Mouse (Mus musculus) induced T-regulatory cell, adult 2 months (primary cell): ENCODE measurements at regions not wholly inside any gene's neighbourhood (a gene's known extent, or its start where the extent isn't known, plus 50 kb on each side); places are given as distances from the start of the nearest gene placed in this dataset.
"Not testable (repeated sequence)": the region's sequence is repeated elsewhere in the genome, so short reads cannot be mapped to it uniquely, and the experiment has no call there.

Source experiments
- DNase-seq: peaks from one replicate; pipeline ENCODE4 v3.0.0-alpha.2; 2012; ENCODE audit warnings: low read depth

DNA sequence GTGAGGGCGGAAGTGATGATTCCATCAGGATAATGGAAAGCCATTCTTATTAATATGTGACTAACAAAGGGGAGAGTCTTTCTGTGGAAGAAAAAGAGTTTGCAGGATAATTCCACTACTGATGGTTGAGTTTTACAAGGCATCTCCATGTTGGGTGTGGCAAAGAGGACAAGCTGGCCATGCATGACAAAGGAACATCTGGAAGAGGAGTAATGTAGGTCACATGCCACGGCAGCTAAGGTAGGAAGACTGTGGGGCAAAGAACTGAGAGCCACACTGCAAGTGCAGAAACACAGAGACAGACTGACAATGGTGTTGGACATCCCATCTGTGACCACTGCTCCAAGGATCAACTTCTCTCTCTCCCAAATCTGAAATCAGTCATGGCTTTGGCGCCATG is 196.4 kb upstream of the Gdi2 start:
- DNase-seq = no peak

DNA sequence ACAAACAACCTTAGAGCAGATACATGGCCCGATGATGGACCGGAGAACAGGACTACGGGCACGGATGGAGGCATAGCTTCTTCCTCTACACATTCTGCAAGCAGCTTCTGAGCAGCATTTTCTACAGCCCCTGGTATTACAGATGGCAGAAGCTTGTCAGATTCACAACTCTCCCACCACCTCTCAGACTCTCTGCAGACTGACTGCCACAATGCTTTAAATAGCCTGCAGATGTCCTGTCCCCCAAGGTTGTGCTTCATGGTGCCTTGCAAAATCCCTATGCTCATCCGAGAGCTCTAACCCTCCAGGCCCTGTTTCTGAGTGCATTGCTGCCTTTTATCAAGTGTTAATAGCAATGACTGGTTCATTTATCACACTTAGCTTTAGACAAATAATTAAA is 194.3 kb upstream of the Gdi2 start:
- DNase-seq = no peak

DNA sequence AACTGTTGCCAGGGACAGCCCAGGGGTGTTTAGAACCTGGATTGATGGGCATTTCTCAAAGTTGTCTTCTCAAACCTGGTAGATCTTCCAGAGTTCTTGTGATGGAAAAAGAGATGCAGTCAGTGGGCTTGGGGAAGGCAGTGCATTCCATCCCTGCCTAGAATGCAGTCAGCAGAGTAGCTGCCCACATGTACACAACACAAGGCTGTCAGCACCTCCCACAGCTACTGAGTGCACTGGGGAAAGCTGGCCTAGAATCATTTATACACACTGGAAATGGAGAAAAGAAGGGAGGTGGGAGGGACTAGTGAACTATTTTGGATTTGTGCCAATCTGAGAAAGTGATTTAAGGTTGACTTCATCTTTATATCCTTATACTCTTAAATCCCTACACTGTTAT is 183.0 kb upstream of the Gdi2 start:
- DNase-seq = not testable (repeated sequence)

DNA sequence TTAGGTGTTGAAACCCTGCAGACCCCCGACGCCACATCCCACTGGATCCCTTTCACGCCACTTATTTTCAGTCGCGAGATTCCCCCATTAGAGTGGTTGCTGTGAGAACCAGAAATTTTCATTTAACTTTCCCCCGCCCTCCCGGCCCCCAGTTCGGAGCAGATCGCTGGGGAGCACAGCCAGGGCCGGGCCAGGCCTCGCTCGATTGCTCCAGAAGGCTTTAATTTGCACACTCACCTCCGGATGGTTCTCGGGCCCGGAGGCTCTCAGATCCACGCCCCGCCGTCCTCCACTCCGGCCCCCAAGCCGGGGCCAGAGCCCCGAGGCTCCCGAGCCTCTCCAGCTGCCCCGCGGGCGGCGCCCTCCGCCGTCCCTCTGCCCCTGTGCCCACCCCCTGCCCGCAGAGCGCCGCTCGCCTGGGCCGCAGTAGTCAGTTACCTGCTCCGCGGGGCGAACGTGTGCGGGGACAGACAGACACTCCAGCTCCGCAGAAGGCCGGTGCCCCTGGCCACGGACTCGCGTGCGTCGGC is 179.7 kb upstream of the Gdi2 start:
- DNase-seq = no peak

DNA sequence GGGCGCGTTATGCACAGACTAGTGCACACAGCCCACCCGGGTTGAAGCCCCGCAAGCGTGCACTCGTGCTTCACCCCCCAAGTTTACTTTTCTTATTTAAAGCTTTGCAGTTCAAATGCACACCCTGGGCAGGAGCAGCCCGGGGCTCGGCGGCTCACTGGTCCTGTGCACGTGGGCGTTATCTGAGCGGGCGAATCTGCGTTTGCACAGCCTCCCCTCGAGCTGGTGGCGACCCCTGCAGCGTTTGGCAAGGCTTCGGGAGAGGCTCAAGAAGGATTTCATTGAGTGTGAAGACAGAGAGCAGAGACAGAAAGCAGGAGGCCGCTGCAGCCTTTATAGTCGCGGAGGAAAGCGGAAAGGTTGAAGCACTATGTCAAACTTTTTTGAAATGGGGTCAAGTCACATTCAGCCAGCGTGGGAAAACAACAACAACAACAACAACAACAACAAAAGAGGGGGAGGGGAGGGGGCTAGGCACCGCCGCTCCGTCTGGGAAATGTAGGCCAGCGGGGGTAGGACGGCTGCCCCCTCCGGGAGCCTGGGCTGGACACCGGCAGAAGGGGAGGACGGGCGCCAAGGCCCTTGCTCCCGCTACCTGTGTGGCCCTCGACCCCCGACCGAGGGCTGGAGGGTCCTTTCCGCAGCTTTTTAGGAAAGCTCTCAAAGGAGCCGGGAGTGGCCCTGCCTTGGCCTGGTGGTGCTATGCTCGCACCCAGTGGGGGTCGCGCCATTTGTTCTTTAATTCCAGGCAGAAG is 178.7 kb upstream of the Gdi2 start:
- no peak for DNase-seq

DNA sequence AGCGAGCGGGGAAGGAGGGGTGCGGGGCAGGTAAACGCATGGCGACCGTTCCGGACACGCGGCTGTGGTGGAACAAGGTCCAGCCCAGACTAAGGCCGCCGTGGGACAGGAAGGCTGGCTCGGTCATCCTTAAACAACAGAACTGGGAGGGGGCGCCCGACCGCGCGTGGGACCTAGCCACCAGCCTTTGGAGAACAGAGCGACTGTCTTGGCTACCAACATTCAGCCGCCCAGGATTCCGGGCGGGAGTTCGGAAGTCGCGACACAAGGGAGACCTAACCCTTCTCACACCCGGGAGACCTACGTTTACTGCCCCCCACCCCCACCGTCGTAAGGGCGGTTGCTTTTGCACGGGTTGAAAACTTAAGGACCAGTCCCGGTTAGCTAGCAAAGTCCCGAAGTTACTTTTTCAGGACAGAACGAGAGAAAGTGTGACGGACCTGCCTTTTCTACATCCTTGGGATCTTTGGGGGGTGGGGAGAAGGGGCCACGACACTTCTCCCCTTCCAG is 178.1 kb upstream of the Gdi2 start:
- not testable (repeated sequence) for DNase-seq

DNA sequence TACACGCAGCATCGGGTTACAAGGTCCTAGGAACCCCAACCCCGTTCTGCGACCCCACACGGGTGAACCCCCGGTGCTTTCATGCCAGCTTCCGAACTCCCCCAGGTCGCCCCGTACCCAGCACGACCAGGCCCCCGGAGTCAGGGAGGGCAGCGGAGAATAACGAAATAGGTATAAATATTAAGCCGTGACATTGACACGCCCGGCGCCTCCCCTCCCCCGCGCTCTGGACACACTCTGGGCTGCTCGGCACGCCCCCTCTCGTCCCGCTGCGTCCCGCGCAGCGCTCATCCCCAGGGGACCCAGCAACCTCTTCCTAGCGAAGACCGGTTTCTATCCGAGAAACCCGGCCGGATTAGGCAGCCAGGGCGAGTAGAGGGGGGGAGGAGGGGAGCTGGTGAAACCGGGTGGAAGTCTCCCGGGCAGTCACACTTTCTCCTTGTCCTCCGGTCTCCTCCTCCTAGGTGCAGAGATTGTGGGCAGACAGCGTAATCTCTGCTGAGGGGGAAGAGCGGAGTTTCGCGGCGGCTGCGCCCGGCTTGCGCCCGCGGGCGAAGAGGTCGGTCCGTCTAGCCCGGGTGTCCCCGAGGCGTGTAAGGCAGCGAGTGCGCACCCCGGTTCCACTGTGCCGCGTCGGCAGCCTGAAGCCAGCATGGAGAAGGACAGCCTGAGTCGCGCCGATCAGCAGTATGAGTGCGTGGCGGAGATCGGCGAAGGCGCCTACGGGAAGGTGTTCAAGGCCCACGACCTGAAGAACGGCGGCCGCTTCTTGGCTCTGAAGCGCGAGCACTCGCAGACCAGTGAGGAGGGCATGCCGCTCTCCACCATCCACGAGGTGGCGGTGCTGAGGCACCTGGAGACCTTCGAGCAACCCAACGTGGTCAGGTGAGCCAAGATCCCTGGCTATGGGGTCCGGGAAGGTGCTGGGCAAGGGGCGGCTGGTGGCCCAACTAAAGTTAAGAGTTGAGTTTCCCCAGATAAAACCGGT is 177.1 kb upstream of the Gdi2 start:
- peak; percentile 6 for DNase-seq

DNA sequence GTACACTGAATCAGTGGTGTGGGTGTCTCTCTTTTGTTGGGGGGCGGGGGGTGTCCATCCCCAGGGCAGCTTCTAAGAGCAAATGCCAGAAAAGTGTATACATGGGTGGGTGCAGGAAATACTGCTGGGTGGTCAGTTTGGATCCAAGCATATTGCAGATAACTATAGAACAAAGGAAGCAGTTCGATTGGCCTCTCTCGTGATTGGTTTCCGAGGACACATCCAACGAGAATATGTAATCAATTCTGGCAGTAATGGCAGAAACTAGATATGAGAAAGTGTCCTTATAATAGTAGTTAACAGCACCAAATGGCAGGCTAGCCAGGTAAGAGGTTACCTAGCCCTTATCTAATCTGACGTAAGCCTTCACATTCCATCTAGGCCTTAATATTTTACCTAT is 165.2 kb upstream of the Gdi2 start:
- peak; percentile 47 for DNase-seq

DNA sequence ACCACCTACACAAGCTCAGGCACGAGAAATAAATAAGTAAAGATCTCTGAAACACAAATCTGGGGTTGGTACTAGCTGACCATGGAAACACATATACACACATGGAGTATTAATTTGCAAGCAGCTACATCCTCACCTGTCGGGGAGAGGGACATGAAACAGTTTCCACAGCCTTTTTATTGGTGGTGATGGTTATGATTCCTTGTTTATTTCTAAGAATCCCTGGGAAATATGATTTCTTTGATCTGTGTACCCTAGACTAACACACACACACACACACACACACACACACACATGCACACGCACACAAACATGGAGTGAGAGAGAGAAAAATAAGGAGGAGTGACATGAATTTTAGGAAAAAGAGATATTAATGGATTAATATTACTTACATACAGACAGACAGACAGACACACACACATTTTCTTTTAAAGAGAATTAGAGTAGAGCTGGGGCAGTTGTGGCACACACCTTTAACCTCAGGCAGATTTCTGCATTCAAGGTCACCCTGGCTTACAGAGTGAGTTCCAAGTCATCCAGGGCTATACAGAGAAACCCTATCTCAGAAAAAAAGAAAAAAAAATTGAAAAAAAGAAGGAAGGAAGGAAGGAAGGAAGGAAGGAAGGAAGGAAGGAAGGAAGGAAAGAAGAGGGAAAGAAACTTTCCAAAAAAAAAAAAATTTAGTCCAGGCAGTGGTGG is 164.2 kb upstream of the Gdi2 start:
- DNase-seq = peak; percentile 53

DNA sequence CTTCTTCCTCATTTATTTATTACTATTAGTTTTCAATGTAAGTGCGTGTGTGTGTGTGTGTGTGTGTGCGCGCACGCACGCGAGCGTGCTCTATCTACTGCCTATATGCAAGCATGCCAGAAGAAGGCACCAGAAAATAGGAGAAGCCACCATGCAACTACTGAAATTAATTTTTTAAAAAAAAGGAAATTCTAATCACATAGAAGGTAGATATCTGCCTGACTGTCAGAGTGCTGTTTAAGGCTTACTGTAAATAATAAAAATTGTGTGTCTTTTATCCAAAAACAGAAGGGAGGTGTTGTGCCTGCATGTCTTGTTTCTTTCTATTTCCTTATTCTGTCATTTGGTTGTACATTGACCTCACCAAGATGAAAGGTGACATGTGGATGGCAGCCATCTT is 163.1 kb upstream of the Gdi2 start:
- DNase-seq = peak; percentile 15

DNA sequence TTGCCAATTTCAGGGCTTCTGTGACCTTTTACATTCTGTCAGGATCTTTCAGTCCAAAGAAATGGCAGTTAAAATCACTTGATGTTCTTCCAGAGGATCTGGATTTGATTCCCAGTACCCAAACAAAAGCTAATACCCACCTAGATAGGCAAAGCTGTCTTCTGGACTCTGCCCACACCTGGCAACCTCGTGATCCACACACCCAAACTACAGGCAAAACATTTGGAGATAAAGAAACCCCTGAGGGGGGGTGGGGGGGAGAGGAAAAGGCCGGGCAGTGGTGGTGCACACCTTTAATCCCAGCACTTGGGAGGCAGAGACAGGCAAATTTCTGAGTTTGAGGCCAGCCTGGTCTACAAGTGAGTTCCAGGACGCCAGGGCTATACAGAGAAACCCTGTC is 160.1 kb upstream of the Gdi2 start:
- not testable (repeated sequence) for DNase-seq

DNA sequence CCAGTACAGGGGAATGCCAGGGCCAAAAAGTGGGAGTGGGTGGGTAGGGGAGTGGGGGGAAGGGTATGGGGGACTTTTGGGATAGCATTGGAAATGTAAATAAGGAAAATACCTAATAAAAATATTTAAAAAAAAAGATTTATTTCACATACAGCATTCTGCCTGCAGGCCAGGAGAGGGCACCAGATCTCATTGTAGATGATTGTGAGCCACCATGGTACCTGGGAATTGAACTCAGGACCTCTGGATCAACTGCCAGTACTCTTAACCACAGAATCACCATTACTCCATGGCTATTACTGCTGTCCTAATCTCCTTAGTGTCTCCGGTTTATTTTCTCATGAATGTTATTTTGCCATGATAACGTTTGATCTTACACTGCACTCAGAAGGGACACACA is 132.1 kb upstream of the Gdi2 start:
- DNase-seq = peak; percentile 31

DNA sequence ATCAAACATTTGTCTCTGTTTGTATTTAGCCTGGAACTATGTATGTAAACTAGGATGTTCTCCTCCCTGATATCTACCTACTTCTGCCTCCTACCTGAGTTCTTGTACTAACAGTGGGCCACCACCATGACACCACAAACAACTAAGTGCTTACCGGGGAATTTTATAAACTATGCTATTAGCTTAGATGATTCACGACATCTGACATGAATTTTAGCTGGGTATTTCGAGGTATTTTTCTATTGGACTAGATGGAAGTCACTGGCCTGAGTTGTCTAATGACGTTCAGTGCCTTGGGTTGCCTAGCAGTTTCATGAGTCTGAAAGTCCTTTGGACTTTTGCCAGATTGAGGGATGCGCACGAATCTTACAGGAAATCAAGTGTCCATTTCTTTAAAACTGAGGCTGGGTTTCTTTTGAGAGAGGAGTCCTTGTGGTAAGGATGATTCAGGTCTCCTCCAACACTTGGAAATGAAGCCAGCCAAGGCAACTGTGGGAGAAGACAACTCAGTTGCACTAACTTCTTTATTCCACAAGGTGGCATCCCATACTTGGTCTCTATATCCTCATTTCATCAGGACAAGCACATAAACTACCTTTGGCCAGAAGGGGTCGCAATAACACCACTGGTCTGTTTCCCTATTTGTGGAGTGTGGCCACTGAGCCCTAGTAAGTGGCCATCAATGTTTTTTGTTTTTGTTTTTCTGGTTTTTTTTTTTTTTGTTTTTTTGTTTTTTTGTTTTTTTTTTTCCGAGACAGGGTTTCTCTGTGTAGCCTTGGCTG is 131.4 kb upstream of the Gdi2 start:
- peak; percentile 93 for DNase-seq

DNA sequence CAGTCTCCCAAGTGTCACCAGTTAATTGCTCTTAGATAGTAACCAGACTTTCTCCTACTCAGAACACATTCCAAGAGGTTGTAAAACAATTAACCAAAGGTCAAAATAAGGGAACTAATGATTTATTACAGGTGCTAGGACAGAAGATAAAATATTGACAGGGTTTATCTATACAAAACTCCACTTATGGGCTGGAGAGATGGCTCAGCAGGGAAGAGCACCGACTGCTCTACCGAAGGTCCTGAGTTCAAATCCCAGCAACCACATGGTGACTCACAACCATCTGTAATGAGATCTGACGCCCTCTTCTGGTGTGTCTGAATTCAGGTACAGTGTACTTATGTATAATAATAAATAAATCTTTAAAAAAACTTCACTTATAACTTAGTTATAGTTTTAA is 127.6 kb upstream of the Gdi2 start:
- DNase-seq = not testable (repeated sequence)

DNA sequence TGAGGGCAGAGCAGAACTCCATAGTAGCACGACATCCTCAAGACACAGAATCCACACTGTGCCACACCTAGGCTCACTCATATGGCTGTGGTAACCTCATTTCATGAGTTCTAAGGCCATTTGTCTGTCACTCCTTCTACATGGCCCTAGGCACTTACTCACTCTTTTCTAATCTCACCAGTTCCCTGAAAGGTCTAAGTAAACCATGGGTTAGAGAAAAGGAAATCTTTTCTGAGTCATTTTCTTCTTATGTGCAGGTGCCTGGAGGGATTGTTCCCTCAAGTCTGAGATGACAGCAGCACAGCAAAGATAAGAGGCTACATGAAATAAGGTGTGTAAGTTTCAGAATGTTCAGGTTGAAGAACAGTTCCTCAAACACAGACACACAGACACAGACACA is 120.8 kb upstream of the Gdi2 start:
- DNase-seq = no peak

DNA sequence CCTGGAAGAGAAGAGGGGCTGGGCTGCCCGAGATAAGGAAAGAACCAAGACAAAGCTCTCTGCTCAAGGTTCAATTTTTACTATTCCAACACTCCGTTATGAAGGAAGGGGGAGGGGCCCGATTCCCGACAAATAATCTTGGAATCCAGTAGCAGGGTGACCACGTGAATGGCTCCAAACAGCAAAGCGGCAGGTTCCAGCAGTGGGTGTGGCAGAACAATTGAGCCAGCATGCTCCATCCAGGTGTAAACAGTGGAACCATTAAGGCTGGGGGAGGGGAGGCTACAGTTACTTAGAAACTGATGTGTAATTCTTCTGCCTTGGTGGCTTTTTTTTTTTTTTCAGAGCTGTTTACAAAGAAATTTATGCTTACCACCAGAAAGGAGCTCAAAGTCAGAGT is 82.5 kb upstream of the Gdi2 start:
- not testable (repeated sequence) for DNase-seq

DNA sequence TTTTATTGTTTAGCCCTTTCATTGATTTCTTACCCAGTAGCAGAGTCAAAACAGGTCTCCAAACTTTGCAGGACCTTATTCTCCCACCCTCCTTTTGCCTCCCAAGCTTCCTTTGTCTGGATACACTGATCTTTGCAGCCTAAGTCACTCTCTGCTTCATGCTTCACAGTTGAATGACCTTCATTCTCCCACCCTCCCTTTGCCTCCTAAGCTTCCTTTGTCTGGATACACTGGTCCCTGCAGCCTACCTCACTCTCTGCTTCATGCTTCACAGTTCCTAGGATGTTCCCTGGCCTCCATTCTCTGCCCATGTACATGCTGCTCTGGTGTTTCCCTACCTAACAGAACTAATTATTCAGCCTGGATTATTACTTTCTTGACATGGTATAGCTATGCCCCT is 61.0 kb upstream of the Gdi2 start:
- no peak for DNase-seq

DNA sequence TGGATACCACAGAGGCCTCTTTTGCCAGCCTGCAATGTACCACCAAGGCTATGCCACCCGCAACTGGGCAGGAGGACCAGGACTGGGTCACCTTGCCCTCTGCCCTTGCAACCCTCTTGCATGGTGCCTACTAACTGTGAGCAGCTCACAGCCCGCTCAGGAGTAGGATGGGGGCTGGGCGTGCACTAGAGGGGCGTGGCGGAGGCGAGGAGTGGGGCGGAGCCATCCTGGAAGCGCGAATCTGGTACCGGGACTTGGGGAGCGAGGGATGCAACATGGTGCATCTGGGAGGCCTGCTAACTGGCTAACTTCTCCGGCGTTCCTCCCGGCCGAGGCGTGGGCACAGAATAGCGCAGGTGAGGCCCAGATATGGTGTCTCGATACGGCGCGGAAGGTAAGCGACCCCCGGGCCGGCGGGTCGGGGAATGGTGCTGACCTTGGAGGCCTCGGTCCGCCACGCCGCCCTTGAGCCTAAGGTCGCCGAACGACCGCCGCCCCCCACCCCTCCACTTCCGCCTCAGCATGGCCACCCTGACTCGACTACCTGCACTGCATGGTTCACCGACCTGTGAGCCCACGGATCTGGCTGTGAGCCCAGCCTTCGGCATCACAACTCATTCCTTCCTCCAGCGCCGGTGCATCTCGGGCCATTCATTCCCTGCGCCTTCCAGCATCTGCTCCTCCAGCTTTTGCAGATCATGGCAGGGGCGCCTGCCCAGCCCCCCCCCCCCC is 59.7 kb upstream of the Gdi2 start:
- peak; percentile 77 for DNase-seq
